Mouse (Mus musculus): ENCODE results near the gene Zkscan14. TPM values are rescaled to one million over a fixed set of nuclear protein-coding genes. Genes with fewer than 3 reads are reported as not detected.
A peak's percentile ranks its signal among the peaks of the same experiment; 100 is the strongest.

Gene Zkscan14
- polyA plus RNA-seq, 1 experiment: 6.0 TPM

DNA sequence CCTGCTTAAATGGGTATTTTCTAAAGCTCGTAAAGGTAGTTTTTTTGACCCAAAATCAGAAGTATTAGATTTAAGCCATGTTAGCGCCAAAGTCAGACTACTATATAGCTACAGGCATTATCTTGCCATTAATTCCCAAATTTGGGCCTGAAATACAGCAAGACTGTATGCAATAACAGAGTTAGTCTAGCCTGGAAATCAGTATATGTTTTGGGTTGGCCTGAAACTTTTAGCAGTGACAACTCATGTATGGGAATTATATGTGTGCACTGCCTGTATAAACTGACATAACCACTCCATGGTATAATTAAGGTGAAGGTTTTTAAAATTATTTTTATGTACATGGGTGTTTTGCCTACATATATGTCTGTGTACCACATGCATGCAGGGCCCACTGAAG is 9.7 kb downstream of the Zkscan14 start, which contains the start of gene Atp5j2:
TSS of gene Atp5j2 (minus strand) at position 101 of the 400 bp plus-strand sequence.
- Histone ChIP-seq H3K36me3 (ENCODE audit: control insufficient read depth, insufficient read depth, low read length, poor library complexity, severe bottlenecking) (peaks cover 14% of the 10 kb centered on the region), H3K4me3 (ENCODE audit: low read depth, low read length) (peak within 1 kb of the TSS; percentile 96), H3K27ac (ENCODE audit: insufficient read depth, low read length) (peak within 1 kb of the TSS; percentile 94), H3K4me1 (ENCODE audit: control insufficient read depth, insufficient read depth, low read length) (no peaks in the 10 kb centered on the region), H3K27me3 (ENCODE audit: control insufficient read depth, insufficient read depth, low read length, poor library complexity, severe bottlenecking) (no peaks in the 10 kb centered on the region), H3K9me3 (replicated peaks; ENCODE audit: control insufficient read depth, insufficient read depth, low read length, poor library complexity, severe bottlenecking) (no peaks in the 10 kb centered on the region), H3K9ac (ENCODE audit: low read depth, poor library complexity, severe bottlenecking) (peak within 1 kb of the TSS; percentile 85)
- TF ChIP-seq POLR2A (IDR thresholded peaks at IDR 0.05; ENCODE audit: insufficient read depth, low read length) (no peak), CTCF (IDR thresholded peaks at IDR 0.05; ENCODE audit: low read depth, low read length) (no peak), EP300 (IDR thresholded peaks at IDR 0.05; ENCODE audit: insufficient read depth, low read depth, low read length) (no peak)

DNA sequence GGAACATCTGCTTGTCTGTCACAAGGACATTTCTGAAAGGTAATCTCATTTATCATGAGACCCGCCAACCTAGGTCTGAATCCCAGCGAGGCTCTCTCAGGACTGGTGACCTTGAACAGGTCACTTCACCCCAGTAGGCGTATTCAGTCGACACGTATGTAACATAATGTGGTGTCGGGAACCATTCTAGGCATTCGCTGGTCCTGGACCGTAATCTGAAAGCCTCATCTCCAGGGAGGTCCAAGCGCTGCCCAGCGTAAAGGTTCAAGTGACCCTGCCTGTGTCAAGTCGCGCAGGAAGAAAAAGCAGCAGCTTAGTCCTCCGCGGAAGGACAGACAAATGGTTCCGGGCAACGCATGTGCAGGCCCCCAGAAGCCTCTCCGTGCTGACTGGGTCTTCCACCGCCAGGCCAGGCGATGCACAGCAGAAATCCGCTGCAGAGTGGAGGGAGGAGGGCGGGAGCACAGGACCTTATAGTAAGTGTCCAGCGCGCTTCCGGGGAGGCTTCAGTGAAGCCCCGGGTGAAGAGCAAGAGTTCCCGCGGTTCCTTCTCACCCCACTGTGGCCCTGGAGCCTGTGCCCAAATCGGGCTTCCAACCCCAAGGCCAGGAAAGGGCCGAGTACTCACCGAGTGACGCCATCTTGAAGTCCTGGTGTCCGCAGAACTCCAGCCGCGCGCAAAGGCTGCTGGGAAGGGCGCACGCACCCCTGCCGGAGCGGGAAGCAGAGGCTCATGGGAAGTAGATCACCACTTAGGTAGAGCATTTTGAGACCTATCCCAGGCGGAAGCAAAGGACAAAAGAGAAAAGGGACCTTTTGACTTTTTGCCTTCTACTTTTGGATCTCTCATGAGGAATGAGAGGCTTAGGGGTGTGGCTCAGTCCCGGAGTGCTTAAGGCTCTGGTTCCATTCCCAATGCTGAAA is 10.5 kb downstream of the Zkscan14 start:
- peaks cover 22% of the 10 kb centered on the region for H3K36me3 ChIP-seq (ENCODE audit: control insufficient read depth, insufficient read depth, low read length, poor library complexity, severe bottlenecking)
- peak overlapping the region; percentile 96 for H3K4me3 ChIP-seq (ENCODE audit: low read depth, low read length)
- no peaks in the 10 kb centered on the region for H3K9me3 ChIP-seq (replicated peaks; ENCODE audit: control insufficient read depth, insufficient read depth, low read length, poor library complexity, severe bottlenecking)
- H3K9ac ChIP-seq (ENCODE audit: low read depth, poor library complexity, severe bottlenecking): peak overlapping the region; percentile 85
- H3K27me3 ChIP-seq (ENCODE audit: control insufficient read depth, insufficient read depth, low read length, poor library complexity, severe bottlenecking): no peaks in the 10 kb centered on the region
- no peaks in the 10 kb centered on the region for H3K4me1 ChIP-seq (ENCODE audit: control insufficient read depth, insufficient read depth, low read length)
- peak overlapping the region; percentile 94 for H3K27ac ChIP-seq (ENCODE audit: insufficient read depth, low read length)
- peak; percentile 26; the same call in 1 of the 2 replicates for TF ChIP-seq EP300 (IDR thresholded peaks at IDR 0.05; ENCODE audit: insufficient read depth, low read depth, low read length)
- TF ChIP-seq POLR2A (IDR thresholded peaks at IDR 0.05; ENCODE audit: insufficient read depth, low read length): peak; percentile 80
- TF ChIP-seq CTCF (IDR thresholded peaks at IDR 0.05; ENCODE audit: low read depth, low read length): no peak

DNA sequence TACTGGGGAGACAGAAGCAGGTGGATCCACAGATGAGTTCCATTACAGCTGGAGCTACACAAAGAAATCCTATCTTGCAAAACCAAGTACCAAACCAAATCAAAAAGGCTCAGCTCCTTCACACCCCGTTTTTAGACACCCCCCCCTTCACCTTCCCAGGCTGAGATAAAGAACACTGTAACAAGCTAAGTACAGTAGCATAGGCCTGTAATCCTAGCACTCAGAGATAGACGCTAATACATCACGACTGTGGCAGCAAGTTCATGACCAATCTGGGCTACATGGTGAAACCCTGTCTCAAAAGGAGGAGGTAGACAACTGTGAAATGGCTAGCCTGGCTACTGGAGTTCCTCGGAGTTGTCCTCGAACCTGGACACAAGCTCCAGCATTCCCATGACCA is 11.3 kb downstream of the Zkscan14 start:
- TF ChIP-seq EP300 (IDR thresholded peaks at IDR 0.05; ENCODE audit: insufficient read depth, low read depth, low read length): no peak
- TF ChIP-seq POLR2A (IDR thresholded peaks at IDR 0.05; ENCODE audit: insufficient read depth, low read length): no peak
- no peak for TF ChIP-seq CTCF (IDR thresholded peaks at IDR 0.05; ENCODE audit: low read depth, low read length)
- Histone ChIP-seq H3K4me1 (ENCODE audit: control insufficient read depth, insufficient read depth, low read length) (no peaks in the 10 kb centered on the region), H3K9ac (ENCODE audit: low read depth, poor library complexity, severe bottlenecking) (peak overlapping the region; percentile 85), H3K27ac (ENCODE audit: insufficient read depth, low read length) (no peak overlapping the region), H3K4me3 (ENCODE audit: low read depth, low read length) (peak overlapping the region; percentile 96), H3K9me3 (replicated peaks; ENCODE audit: control insufficient read depth, insufficient read depth, low read length, poor library complexity, severe bottlenecking) (no peaks in the 10 kb centered on the region), H3K27me3 (ENCODE audit: control insufficient read depth, insufficient read depth, low read length, poor library complexity, severe bottlenecking) (no peaks in the 10 kb centered on the region), H3K36me3 (ENCODE audit: control insufficient read depth, insufficient read depth, low read length, poor library complexity, severe bottlenecking) (peaks cover 27% of the 10 kb centered on the region)

DNA sequence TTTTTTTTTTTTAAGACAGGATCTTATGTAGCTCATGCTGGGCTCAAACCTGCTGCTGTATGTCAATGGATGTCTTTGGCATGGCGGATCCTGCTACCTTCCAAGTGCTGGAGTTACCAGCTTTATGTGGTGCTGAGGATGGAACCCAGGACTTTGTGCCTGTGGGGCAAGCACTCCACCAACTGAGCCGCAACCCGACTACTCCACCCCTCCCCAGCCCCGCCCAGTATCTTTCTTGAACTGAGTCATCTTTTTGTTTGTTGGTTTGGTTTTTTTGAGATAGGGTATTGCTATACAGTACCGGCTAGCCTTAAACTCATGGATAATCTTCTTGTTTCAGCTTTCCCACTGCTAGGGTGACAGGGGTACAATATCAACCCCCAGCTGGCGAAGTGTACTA is 12.3 kb downstream of the Zkscan14 start:
- peaks cover 30% of the 10 kb centered on the region for H3K36me3 ChIP-seq (ENCODE audit: control insufficient read depth, insufficient read depth, low read length, poor library complexity, severe bottlenecking)
- no peak overlapping the region for H3K4me3 ChIP-seq (ENCODE audit: low read depth, low read length)

DNA sequence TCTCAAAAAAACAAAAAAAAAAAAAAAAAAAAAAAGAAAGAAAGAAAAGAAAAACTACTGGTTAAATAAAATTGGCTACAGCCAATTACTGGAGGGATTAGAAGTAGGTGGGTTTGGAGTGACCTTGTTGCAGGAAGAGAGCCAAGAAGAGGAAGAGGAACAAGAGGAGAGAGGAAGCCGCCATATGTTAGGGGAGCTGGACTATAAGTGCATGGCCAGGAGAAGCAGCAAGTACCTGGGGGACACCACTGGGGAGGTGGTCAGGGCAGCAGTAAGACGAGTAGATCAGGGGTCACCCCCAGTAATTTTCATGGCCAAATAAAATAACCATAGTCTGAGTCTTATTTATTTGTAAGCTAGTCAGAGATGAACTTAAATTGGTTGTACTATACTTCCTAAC is 16.4 kb downstream of the Zkscan14 start:
- Histone ChIP-seq H3K9me3 (replicated peaks; ENCODE audit: control insufficient read depth, insufficient read depth, low read length, poor library complexity, severe bottlenecking) (no peaks in the 10 kb centered on the region), H3K4me3 (ENCODE audit: low read depth, low read length) (no peak overlapping the region), H3K4me1 (ENCODE audit: control insufficient read depth, insufficient read depth, low read length) (no peaks in the 10 kb centered on the region), H3K27me3 (ENCODE audit: control insufficient read depth, insufficient read depth, low read length, poor library complexity, severe bottlenecking) (no peaks in the 10 kb centered on the region), H3K9ac (ENCODE audit: low read depth, poor library complexity, severe bottlenecking) (no peak overlapping the region), H3K36me3 (ENCODE audit: control insufficient read depth, insufficient read depth, low read length, poor library complexity, severe bottlenecking) (peaks cover 58% of the 10 kb centered on the region), H3K27ac (ENCODE audit: insufficient read depth, low read length) (no peak overlapping the region)
- TF ChIP-seq POLR2A (IDR thresholded peaks at IDR 0.05; ENCODE audit: insufficient read depth, low read length) (no peak), CTCF (IDR thresholded peaks at IDR 0.05; ENCODE audit: low read depth, low read length) (no peak), EP300 (IDR thresholded peaks at IDR 0.05; ENCODE audit: insufficient read depth, low read depth, low read length) (no peak)

More for the DNA sequence above, 12.3 kb downstream of the Zkscan14 start:
- no peak overlapping the region for H3K27ac ChIP-seq (ENCODE audit: insufficient read depth, low read length)
- no peaks in the 10 kb centered on the region for H3K4me1 ChIP-seq (ENCODE audit: control insufficient read depth, insufficient read depth, low read length)
- no peaks in the 10 kb centered on the region for H3K27me3 ChIP-seq (ENCODE audit: control insufficient read depth, insufficient read depth, low read length, poor library complexity, severe bottlenecking)
- no peak overlapping the region for H3K9ac ChIP-seq (ENCODE audit: low read depth, poor library complexity, severe bottlenecking)
- no peaks in the 10 kb centered on the region for H3K9me3 ChIP-seq (replicated peaks; ENCODE audit: control insufficient read depth, insufficient read depth, low read length, poor library complexity, severe bottlenecking)
- TF ChIP-seq POLR2A (IDR thresholded peaks at IDR 0.05; ENCODE audit: insufficient read depth, low read length) (no peak), CTCF (IDR thresholded peaks at IDR 0.05; ENCODE audit: low read depth, low read length) (no peak), EP300 (IDR thresholded peaks at IDR 0.05; ENCODE audit: insufficient read depth, low read depth, low read length) (no peak)

DNA sequence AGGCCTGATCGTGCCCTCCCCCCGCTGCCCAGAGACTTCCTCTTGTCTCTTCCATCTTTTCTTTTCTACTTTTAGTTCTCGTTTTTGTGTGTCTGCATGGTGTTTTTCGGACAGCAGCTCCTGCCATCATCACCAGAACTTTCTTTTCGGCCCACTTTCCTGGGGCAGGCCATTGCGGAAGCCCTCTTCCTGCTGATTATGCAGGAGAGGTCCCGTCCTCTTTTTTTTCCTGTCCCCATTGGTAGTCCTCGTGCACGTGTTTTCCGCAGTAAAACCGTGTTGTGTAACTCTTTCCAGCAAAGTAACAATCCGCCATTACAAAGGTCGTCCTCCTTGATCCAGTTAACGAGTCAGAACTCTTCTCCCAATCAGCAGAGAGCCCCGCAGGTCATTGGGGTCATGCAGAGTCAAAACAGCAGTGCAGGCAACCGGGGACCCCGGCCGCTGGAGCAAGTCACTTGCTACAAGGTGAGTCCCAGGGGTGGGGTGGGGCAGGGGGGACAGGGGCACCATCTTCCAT is 23.1 kb downstream of the Zkscan14 start:
- H3K4me3 ChIP-seq (ENCODE audit: low read depth, low read length): no peak overlapping the region
- H3K4me1 ChIP-seq (ENCODE audit: control insufficient read depth, insufficient read depth, low read length): no peaks in the 10 kb centered on the region
- TF ChIP-seq POLR2A (IDR thresholded peaks at IDR 0.05; ENCODE audit: insufficient read depth, low read length): no peak
- TF ChIP-seq EP300 (IDR thresholded peaks at IDR 0.05; ENCODE audit: insufficient read depth, low read depth, low read length): no peak
- TF ChIP-seq CTCF (IDR thresholded peaks at IDR 0.05; ENCODE audit: low read depth, low read length): no peak
- H3K27me3 ChIP-seq (ENCODE audit: control insufficient read depth, insufficient read depth, low read length, poor library complexity, severe bottlenecking): no peaks in the 10 kb centered on the region
- no peaks in the 10 kb centered on the region for H3K9me3 ChIP-seq (replicated peaks; ENCODE audit: control insufficient read depth, insufficient read depth, low read length, poor library complexity, severe bottlenecking)
- no peak overlapping the region for H3K27ac ChIP-seq (ENCODE audit: insufficient read depth, low read length)
- no peak overlapping the region for H3K9ac ChIP-seq (ENCODE audit: low read depth, poor library complexity, severe bottlenecking)
- peaks cover 57% of the 10 kb centered on the region for H3K36me3 ChIP-seq (ENCODE audit: control insufficient read depth, insufficient read depth, low read length, poor library complexity, severe bottlenecking)

Measured in ES-Bruce4 (cell line).